Mouse (Mus musculus) myocyte (in vitro differentiated cells): ENCODE results near the gene Hsd17b13. TPM values are rescaled to one million over a fixed set of nuclear protein-coding genes. Genes with fewer than 3 reads are reported as not detected.

ENCODE experiments used
- H3K27me3 ChIP-seq: one replicate; pipeline ENCODE4 v1.6.1; 2011; ENCODE audit not compliant: control insufficient read depth, insufficient read depth, insufficient read length
- H3K36me3 ChIP-seq: one replicate; pipeline ENCODE4 v1.6.1; 2011; ENCODE audit not compliant: control insufficient read depth, insufficient read depth
- H3K4me2 ChIP-seq: one replicate; pipeline ENCODE4 v1.6.1; 2011; ENCODE audit warnings: low read depth, control low read depth
- H3K4me3 ChIP-seq: one replicate; pipeline ENCODE4 v1.5.1; 2011; ENCODE audit warnings: mild to moderate bottlenecking, control low read depth, moderate library complexity
- H3K79me2 ChIP-seq: one replicate; pipeline ENCODE4 v1.6.1; 2011; ENCODE audit not compliant: control insufficient read depth, insufficient read depth
- H3ac ChIP-seq: one replicate; pipeline ENCODE4 v1.6.1; 2011; ENCODE audit not compliant: control insufficient read depth, insufficient read length
- CEBPB ChIP-seq: IDR thresholded peaks from 2 replicates; pipeline ENCODE4 v1.6.1; 2011; ENCODE audit warnings: mild to moderate bottlenecking, moderate library complexity; ENCODE audit not compliant: poor library complexity, insufficient read depth, severe bottlenecking
- E2F4 ChIP-seq: IDR thresholded peaks from one replicate; pipeline ENCODE4 v1.6.1; 2011; ENCODE audit warnings: mild to moderate bottlenecking, control low read depth, moderate library complexity; ENCODE audit not compliant: insufficient read depth
- MAX ChIP-seq: IDR thresholded peaks from one replicate; pipeline ENCODE4 v1.6.1; 2011; ENCODE audit warnings: low read depth, mild to moderate bottlenecking, control low read depth
- MYOD1 ChIP-seq, 3 experiments: IDR thresholded peaks; one replicate each; pipeline ENCODE4 v1.6.1; 2011; ENCODE audit warnings: control low read depth in 2 of 3, low read depth in 2 of 3, mild to moderate bottlenecking in 2 of 3, moderate library complexity in 1 of 3; ENCODE audit not compliant: insufficient read length in 2 of 3, control insufficient read depth in 1 of 3
- MYOG ChIP-seq, 3 experiments: IDR thresholded peaks; one replicate each; pipeline ENCODE4 v1.6.1; 2011; ENCODE audit warnings: control low read depth in 2 of 3, low read depth in 2 of 3, mild to moderate bottlenecking in 2 of 3; ENCODE audit not compliant: insufficient read length in 2 of 3, control insufficient read depth in 1 of 3, insufficient read depth in 1 of 3
- POLR2A ChIP-seq: IDR thresholded peaks from one replicate; pipeline ENCODE4 v1.6.1; 2011; ENCODE audit warnings: low read depth, mild to moderate bottlenecking, control low read depth, moderate library complexity; ENCODE audit not compliant: insufficient read length
- POLR2AphosphoS2 ChIP-seq: IDR thresholded peaks from one replicate; pipeline ENCODE4 v1.6.1; 2011; ENCODE audit warnings: low read depth, control low read depth; ENCODE audit not compliant: insufficient read length
- REST ChIP-seq: IDR thresholded peaks from one replicate; pipeline ENCODE4 v1.6.1; 2011; ENCODE audit warnings: mild to moderate bottlenecking, control low read depth, moderate library complexity; ENCODE audit not compliant: insufficient read depth, insufficient read length
- SRF ChIP-seq: IDR thresholded peaks from one replicate; pipeline ENCODE4 v1.6.1; 2011; ENCODE audit warnings: low read depth; ENCODE audit not compliant: control insufficient read depth, insufficient read length
- TCF12 ChIP-seq: IDR thresholded peaks from one replicate; pipeline ENCODE4 v1.6.1; 2011; ENCODE audit warnings: mild to moderate bottlenecking, control low read depth; ENCODE audit not compliant: poor library complexity, insufficient read depth, severe bottlenecking
- TCF3 ChIP-seq: IDR thresholded peaks from one replicate; pipeline ENCODE4 v1.6.1; 2011; ENCODE audit warnings: low read depth, control low read depth; ENCODE audit not compliant: insufficient read length
- USF1 ChIP-seq: IDR thresholded peaks from one replicate; pipeline ENCODE4 v1.6.1; 2011; ENCODE audit warnings: low read depth, mild to moderate bottlenecking, control low read depth, moderate library complexity
- polyA plus RNA-seq: library from polyadenylated mRNA; unstranded; fragments of >200 nt; fragmentation: generic; extraction: Trizol; gene quantifications from one replicate; pipeline ENCODE4 v1.2.1, GENCODE M21; 2012; ENCODE audit warnings: missing spikeins

The Hsd17b13 gene
- polyA plus RNA-seq, 1 experiment, result 0.53 TPM

DNA sequence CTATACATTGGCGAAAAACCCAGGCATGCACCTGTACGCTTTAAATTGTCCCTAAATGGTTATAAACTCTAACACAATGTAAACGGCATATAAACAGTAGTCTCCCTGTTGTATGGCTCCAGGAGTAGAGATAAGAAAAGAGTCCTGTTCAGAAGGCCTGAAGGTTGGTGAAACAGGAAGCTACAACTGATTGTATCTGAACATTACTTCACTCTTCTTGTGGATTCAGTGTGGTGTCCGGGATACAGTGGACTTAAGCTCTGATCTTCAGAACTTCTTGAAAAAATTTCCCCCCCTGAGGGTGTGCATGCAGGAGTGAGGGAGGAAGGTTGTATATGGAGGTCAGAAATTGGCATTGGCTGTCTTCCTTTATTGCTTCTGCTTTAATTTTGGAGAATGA is 57.7 kb downstream of the Hsd17b13 start:
- Histone ChIP-seq H3ac (no peak overlapping the region), H3K4me3 (no peak overlapping the region), H3K36me3 (no peaks in the 10 kb centered on the region), H3K27me3 (peaks cover 5% of the 10 kb centered on the region), H3K4me2 (no peak overlapping the region), H3K79me2 (no peaks in the 10 kb centered on the region)
- TF ChIP-seq MAX (no peak), REST (no peak), MYOG (IDR thresholded peaks at IDR 0.05; ENCODE audit: control insufficient read depth in 1 of 3, insufficient read depth in 1 of 3, insufficient read length in 2 of 3, low read depth in 2 of 3) (no peak), POLR2A (no peak), TCF12 (no peak), USF1 (no peak)

DNA sequence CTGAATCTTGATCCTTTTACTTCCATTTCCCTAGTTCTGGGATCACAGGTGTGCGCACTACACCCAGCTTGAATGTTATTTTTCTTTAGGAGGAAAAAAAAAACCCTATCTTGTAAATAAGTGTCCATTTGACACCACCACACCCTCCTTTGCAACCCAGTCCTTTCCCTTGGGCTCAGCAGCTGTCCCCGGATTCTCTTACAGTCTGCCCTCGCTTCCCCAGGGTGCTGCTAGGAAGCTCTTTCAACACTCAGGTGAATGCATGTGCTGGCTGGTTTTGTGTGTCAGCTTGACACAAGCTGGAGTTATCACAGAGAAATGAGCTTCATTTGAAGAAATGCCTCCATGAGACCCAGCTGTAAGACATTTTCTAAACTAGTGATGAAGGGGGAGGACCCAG is 59.0 kb downstream of the Hsd17b13 start:
- Histone ChIP-seq H3K36me3 (no peaks in the 10 kb centered on the region), H3K4me2 (no peak overlapping the region), H3K79me2 (no peaks in the 10 kb centered on the region), H3ac (no peak overlapping the region), H3K4me3 (no peak overlapping the region), H3K27me3 (peaks cover 5% of the 10 kb centered on the region)
- TF ChIP-seq MYOG (IDR thresholded peaks at IDR 0.05; ENCODE audit: control insufficient read depth in 1 of 3, insufficient read depth in 1 of 3, insufficient read length in 2 of 3, low read depth in 2 of 3) (peak in 1 of 3 experiments; percentile 76), SRF (no peak), TCF12 (peak; percentile 25), MYOD1 (IDR thresholded peaks at IDR 0.05; ENCODE audit: control insufficient read depth in 1 of 3, insufficient read length in 2 of 3, low read depth in 2 of 3) (peak in 1 of 3 experiments; percentile 64), TCF3 (no peak)

DNA sequence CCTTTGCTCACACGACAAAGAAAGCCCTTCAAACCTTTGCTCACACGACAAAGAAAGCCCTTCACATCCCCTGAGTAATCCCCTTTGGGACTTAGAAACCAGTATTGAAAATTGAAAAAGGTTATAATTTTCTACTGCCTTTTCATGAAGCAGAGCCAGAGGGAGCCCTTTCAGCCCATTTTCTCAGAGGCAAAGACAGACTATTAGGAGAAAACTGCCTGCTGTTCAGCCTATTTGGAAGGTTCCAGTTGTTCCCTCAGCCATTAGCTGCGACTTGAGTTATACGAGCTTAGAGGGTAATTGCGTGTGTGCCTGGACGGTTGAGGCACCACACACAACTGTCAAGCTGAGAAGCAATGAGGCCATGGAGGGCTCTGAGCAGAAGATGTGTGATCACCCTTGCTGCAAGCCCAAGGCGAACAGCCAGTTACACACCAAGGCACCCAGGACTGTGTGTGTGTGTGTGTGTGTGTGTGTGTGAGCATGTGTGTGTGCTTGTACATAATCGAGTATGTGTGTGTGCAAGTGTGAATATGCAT is 59.8 kb downstream of the Hsd17b13 start:
- H3K4me3 ChIP-seq, result no peak overlapping the region
- no peaks in the 10 kb centered on the region for H3K79me2 ChIP-seq
- no peak overlapping the region for H3ac ChIP-seq
- no peak overlapping the region for H3K4me2 ChIP-seq
- H3K27me3 ChIP-seq, result peaks cover 14% of the 10 kb centered on the region
- H3K36me3 ChIP-seq, result no peaks in the 10 kb centered on the region
- no peak for TF ChIP-seq POLR2A
- no peak for TF ChIP-seq POLR2AphosphoS2
- TF ChIP-seq MYOG (IDR thresholded peaks at IDR 0.05; ENCODE audit: control insufficient read depth in 1 of 3, insufficient read depth in 1 of 3, insufficient read length in 2 of 3, low read depth in 2 of 3), result no peak
- no peak for TF ChIP-seq USF1
- no peak for TF ChIP-seq CEBPB

DNA sequence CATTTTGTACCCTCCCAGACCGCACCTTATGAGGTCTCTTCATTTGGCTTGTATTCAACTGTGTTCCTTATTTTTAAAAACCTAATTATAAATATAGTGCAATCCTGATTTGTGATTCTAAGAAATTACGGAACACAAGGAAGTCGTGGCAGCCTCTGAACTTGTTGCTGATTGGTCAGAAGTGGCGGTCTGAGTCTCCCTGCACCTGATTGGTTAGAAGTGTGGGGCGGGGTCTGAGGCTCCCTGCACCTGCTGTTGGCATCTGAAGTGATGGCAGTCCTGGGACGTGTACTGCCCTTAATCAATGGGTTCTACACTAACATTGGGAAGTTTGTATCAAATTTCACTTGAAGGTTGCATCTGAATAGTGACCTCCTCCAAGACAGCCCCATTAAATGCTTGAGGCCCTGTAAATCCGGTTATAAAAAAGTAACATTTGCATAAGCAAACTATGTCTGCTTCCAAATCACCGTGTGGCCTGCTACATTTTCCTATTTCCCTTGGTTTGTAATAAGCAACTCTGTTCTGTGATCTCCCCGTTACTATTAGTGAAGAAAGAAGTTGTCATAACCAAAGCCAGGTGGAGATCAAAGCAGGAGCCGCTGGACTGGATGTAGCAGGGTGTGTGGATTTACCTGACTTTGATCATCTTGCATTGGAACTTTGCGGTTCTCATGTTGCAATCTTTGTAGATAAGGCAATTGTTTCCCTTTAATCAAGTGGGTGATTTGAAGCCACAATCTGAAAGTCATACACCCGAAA is 60.4 kb downstream of the Hsd17b13 start:
- TF ChIP-seq MYOD1 (IDR thresholded peaks at IDR 0.05; ENCODE audit: control insufficient read depth in 1 of 3, insufficient read length in 2 of 3, low read depth in 2 of 3), result no peak
- TF ChIP-seq POLR2AphosphoS2, result no peak
- TF ChIP-seq REST, result no peak
- no peak for TF ChIP-seq MAX
- TF ChIP-seq TCF12, result no peak
- TF ChIP-seq TCF3, result no peak
- TF ChIP-seq E2F4, result no peak
- no peak for TF ChIP-seq CEBPB
- no peak for TF ChIP-seq MYOG (IDR thresholded peaks at IDR 0.05; ENCODE audit: control insufficient read depth in 1 of 3, insufficient read depth in 1 of 3, insufficient read length in 2 of 3, low read depth in 2 of 3)
- TF ChIP-seq SRF, result no peak

DNA sequence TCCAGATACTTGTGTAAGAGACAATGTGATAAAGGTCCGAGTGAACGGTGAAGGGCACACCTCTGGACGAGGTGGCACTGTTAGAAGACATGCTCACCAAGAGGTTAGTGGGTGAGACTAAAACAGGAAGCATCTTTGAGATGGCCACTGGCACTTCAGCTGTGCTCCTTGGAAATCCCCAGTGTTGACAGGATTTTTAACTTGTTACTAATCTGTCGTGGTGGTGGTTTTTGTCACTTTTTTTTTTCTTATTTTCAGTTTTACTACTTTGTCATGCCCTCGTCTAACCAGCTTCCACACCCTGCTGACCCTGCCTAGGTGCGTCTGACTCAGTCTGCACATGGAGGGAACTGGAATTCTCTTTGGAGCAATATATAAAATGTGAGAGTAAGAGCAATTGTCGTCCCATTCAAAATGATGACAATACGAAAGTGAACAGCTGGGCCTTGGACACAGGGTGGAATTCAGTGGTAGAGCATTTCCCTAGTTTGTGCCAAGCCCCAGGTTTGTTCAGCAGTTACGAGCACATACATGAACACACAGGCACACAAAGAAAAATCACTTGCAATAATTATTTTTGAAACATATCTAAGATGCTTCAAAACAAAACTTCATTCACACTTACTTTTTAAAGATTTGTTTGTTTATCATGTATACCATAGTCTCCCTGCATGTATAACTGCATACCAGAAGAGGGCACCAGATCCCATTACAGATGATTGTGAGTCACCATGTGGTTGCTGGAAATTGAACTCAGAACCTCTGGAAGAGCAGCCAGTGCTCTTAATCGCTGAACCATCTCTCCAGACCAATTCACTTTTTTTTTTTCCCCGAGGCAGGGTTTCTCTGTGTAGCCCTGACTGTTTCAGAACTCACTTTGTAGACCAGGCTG is 62.6 kb downstream of the Hsd17b13 start:
- TF ChIP-seq POLR2A (no peak), CEBPB (no peak), MYOD1 (IDR thresholded peaks at IDR 0.05; ENCODE audit: control insufficient read depth in 1 of 3, insufficient read length in 2 of 3, low read depth in 2 of 3) (no peak), POLR2AphosphoS2 (no peak), USF1 (no peak), SRF (no peak)
- no peaks in the 10 kb centered on the region for H3K36me3 ChIP-seq
- peaks cover 15% of the 10 kb centered on the region for H3K27me3 ChIP-seq
- peak overlapping the region; percentile 44 for H3K4me2 ChIP-seq
- H3K4me3 ChIP-seq, result no peak overlapping the region
- H3ac ChIP-seq, result no peak overlapping the region
- no peaks in the 10 kb centered on the region for H3K79me2 ChIP-seq

More for the DNA sequence above, 60.4 kb downstream of the Hsd17b13 start:
- no peak overlapping the region for H3ac ChIP-seq
- H3K36me3 ChIP-seq, result no peaks in the 10 kb centered on the region
- peaks cover 15% of the 10 kb centered on the region for H3K27me3 ChIP-seq
- no peak overlapping the region for H3K4me2 ChIP-seq
- no peaks in the 10 kb centered on the region for H3K79me2 ChIP-seq
- H3K4me3 ChIP-seq, result no peak overlapping the region
